Mouse (Mus musculus): Measurements from ENCODE around the gene 1700061G19Rik. TPM values are rescaled to one million over a fixed set of nuclear protein-coding genes. Genes with fewer than 3 reads are reported as not detected.

Gene 1700061G19Rik
- total RNA-seq, 1 experiment, result 17.3 TPM

DNA sequence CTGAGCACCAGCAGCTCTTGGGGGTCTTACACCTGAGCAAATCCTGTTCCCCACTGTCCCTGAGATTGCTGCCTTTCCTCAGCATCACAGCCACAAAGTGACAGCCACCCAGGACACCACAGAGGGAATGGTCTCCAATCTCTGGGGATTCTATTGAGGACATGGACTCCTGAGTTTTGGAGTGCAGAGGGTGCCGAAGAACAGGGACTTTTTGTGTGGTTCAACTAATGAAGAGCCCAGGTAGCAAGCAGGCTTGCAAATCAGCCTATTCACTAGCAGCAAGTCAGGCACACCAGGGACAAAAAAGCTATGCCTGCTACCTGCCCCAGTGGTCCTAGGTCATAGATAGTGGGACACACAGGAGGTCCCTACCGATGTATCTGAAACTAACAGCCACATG, 58.1 kb downstream of the 1700061G19Rik start:
- H3K27ac ChIP-seq (ENCODE audit: insufficient read depth, low read depth, low read length, poor library complexity, severe bottlenecking), result no peak overlapping the region
- no peaks in the 10 kb centered on the region for H3K9me3 ChIP-seq (ENCODE audit: control insufficient read depth, insufficient read depth, low read depth, low read length)
- TF ChIP-seq HCFC1 (IDR thresholded peaks at IDR 0.05; ENCODE audit: borderline replicate concordance, insufficient read depth, low read length) (no peak), ZNF384 (IDR thresholded peaks at IDR 0.05; ENCODE audit: low read depth, low read length) (no peak), MAFK (IDR thresholded peaks at IDR 0.05; ENCODE audit: insufficient read depth, low read depth, low read length) (no peak), ZC3H11A (IDR thresholded peaks at IDR 0.05; ENCODE audit: borderline replicate concordance, low read depth, low read length) (no peak), CHD2 (IDR thresholded peaks at IDR 0.05; ENCODE audit: low read depth, low read length) (no peak)
- H3K4me1 ChIP-seq (ENCODE audit: control insufficient read depth in 2 of 2, insufficient read depth in 2 of 2, low read length in 2 of 2, poor library complexity in 1 of 2), result peaks cover 8 to 14% of the 10 kb centered on the region in 2 experiments; a peak in 3 of 4 replicates
- in situ Hi-C loops (cut with MboI; ENCODE audit: low sequenced_read_pairs in 2 of 2, unreplicated experiment in 2 of 2), result loop anchor here in 1 of 2 experiments (10.0 kb wide), 1 partner anchor 129 kb away; no protein-coding TSS in a partner anchor
- DNase-seq (ENCODE audit: low read depth, low spot score), result no peak
- H3K4me3 ChIP-seq (ENCODE audit: insufficient read depth in 1 of 2, low read depth in 1 of 2, low read length in 2 of 2, poor library complexity in 1 of 2, severe bottlenecking in 1 of 2), result no peak overlapping the region
- H3K36me3 ChIP-seq (ENCODE audit: control insufficient read depth, insufficient read depth, low read length, poor library complexity, severe bottlenecking), result no peaks in the 10 kb centered on the region; the same call in 1 of the 2 replicates
- H3K9ac ChIP-seq (ENCODE audit: insufficient read depth, low read depth, low read length, poor library complexity, severe bottlenecking), result no peak overlapping the region

- no peak for TF ChIP-seq CHD2 (IDR thresholded peaks at IDR 0.05; ENCODE audit: low read depth, low read length)
- TF ChIP-seq HCFC1 (IDR thresholded peaks at IDR 0.05; ENCODE audit: borderline replicate concordance, insufficient read depth, low read length), result no peak
- TF ChIP-seq ZNF384 (IDR thresholded peaks at IDR 0.05; ENCODE audit: low read depth, low read length), result no peak
- TF ChIP-seq ZC3H11A (IDR thresholded peaks at IDR 0.05; ENCODE audit: borderline replicate concordance, low read depth, low read length), result no peak
- TF ChIP-seq MAFK (IDR thresholded peaks at IDR 0.05; ENCODE audit: insufficient read depth, low read depth, low read length), result no peak
- Histone ChIP-seq H3K27ac (ENCODE audit: insufficient read depth, low read depth, low read length, poor library complexity, severe bottlenecking) (peak overlapping the region; percentile 48), H3K4me1 (ENCODE audit: control insufficient read depth in 2 of 2, insufficient read depth in 2 of 2, low read length in 2 of 2, poor library complexity in 1 of 2) (peaks cover 2 to 9% of the 10 kb centered on the region in 2 experiments; a peak in 2 of 4 replicates), H3K36me3 (ENCODE audit: control insufficient read depth, insufficient read depth, low read length, poor library complexity, severe bottlenecking) (no peaks in the 10 kb centered on the region; the same call in 1 of the 2 replicates), H3K4me3 (ENCODE audit: insufficient read depth in 1 of 2, low read depth in 1 of 2, low read length in 2 of 2, poor library complexity in 1 of 2, severe bottlenecking in 1 of 2) (peak overlapping the region; percentile 81 to 94), H3K9ac (ENCODE audit: insufficient read depth, low read depth, low read length, poor library complexity, severe bottlenecking) (peak overlapping the region; percentile 89), H3K9me3 (ENCODE audit: control insufficient read depth, insufficient read depth, low read depth, low read length) (no peaks in the 10 kb centered on the region)
- in situ Hi-C loops (cut with MboI; ENCODE audit: low sequenced_read_pairs in 2 of 2, unreplicated experiment in 2 of 2), result loop anchor here in 1 of 2 experiments (10.0 kb wide), 1 partner anchor 130 kb away; no protein-coding TSS in a partner anchor
- DNase-seq (ENCODE audit: low read depth, low spot score), result no peak
Observed at GRCm38 (mm10) chr17:56934545-56935330, 59.5 kb downstream of the 1700061G19Rik start.

GRCm38 (mm10) chr17:56935363-56936131, 60.3 kb downstream of the 1700061G19Rik start, which contains the start of gene Mllt1:
TSS of gene Mllt1 (minus strand) at chr17:56935415.
- H3K4me1 ChIP-seq (ENCODE audit: control insufficient read depth in 2 of 2, insufficient read depth in 2 of 2, low read length in 2 of 2, poor library complexity in 1 of 2), result peaks cover 2 to 9% of the 10 kb centered on the region in 2 experiments; a peak in 2 of 4 replicates
- TF ChIP-seq MAFK (IDR thresholded peaks at IDR 0.05; ENCODE audit: insufficient read depth, low read depth, low read length) (no peak), CHD2 (IDR thresholded peaks at IDR 0.05; ENCODE audit: low read depth, low read length) (0 out of 2 replicates have a peak, but pooled peaks have one; percentile 6), ZC3H11A (IDR thresholded peaks at IDR 0.05; ENCODE audit: borderline replicate concordance, low read depth, low read length) (peak; percentile 79), ZNF384 (IDR thresholded peaks at IDR 0.05; ENCODE audit: low read depth, low read length) (peak; percentile 85), HCFC1 (IDR thresholded peaks at IDR 0.05; ENCODE audit: borderline replicate concordance, insufficient read depth, low read length) (0 out of 2 replicates have a peak, but pooled peaks have one; percentile 70)
- peak within 1 kb of the TSS; percentile 81 to 94 for H3K4me3 ChIP-seq (ENCODE audit: insufficient read depth in 1 of 2, low read depth in 1 of 2, low read length in 2 of 2, poor library complexity in 1 of 2, severe bottlenecking in 1 of 2)
- peak within 1 kb of the TSS; percentile 48 for H3K27ac ChIP-seq (ENCODE audit: insufficient read depth, low read depth, low read length, poor library complexity, severe bottlenecking)
- in situ Hi-C loops (cut with MboI; ENCODE audit: low sequenced_read_pairs in 2 of 2, unreplicated experiment in 2 of 2), result loop anchor here in 1 of 2 experiments (10.0 kb wide), 1 partner anchor 131 kb away; no protein-coding TSS in a partner anchor
- DNase-seq (ENCODE audit: low read depth, low spot score), result peak; percentile 97
- peak within 1 kb of the TSS; percentile 89 for H3K9ac ChIP-seq (ENCODE audit: insufficient read depth, low read depth, low read length, poor library complexity, severe bottlenecking)
- H3K9me3 ChIP-seq (ENCODE audit: control insufficient read depth, insufficient read depth, low read depth, low read length), result no peaks in the 10 kb centered on the region
- no peaks in the 10 kb centered on the region for H3K36me3 ChIP-seq (ENCODE audit: control insufficient read depth, insufficient read depth, low read length, poor library complexity, severe bottlenecking)

DNA sequence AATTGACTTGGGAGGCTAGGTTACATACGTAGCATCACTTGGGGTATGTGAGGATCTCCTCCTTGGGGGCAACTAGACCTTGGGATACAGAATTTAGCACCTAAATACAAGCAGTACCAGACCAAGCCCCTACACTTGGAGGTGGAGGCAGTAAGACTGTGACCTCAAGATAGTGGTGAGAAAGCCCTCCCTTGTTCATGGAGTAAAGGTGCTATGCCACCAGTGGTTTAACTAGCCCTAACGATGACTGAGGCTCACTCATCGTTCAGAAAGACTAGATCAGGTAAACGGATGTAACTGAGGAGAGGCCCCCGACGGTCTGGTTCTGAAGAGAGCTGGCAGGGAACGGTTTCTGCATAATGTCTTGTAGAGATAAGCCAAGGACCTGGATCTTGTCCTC, 61.5 kb downstream of the 1700061G19Rik start:
- TF ChIP-seq CHD2 (IDR thresholded peaks at IDR 0.05; ENCODE audit: low read depth, low read length) (no peak), MAFK (IDR thresholded peaks at IDR 0.05; ENCODE audit: insufficient read depth, low read depth, low read length) (no peak), HCFC1 (IDR thresholded peaks at IDR 0.05; ENCODE audit: borderline replicate concordance, insufficient read depth, low read length) (no peak), ZC3H11A (IDR thresholded peaks at IDR 0.05; ENCODE audit: borderline replicate concordance, low read depth, low read length) (no peak), ZNF384 (IDR thresholded peaks at IDR 0.05; ENCODE audit: low read depth, low read length) (no peak)
- Histone ChIP-seq H3K36me3 (ENCODE audit: control insufficient read depth, insufficient read depth, low read length, poor library complexity, severe bottlenecking) (no peaks in the 10 kb centered on the region), H3K4me3 (ENCODE audit: insufficient read depth in 1 of 2, low read depth in 1 of 2, low read length in 2 of 2, poor library complexity in 1 of 2, severe bottlenecking in 1 of 2) (no peak overlapping the region), H3K27ac (ENCODE audit: insufficient read depth, low read depth, low read length, poor library complexity, severe bottlenecking) (no peak overlapping the region), H3K4me1 (ENCODE audit: control insufficient read depth in 2 of 2, insufficient read depth in 2 of 2, low read length in 2 of 2, poor library complexity in 1 of 2) (peaks cover 2 to 9% of the 10 kb centered on the region in 2 experiments; a peak in 2 of 4 replicates), H3K9me3 (ENCODE audit: control insufficient read depth, insufficient read depth, low read depth, low read length) (no peaks in the 10 kb centered on the region), H3K9ac (ENCODE audit: insufficient read depth, low read depth, low read length, poor library complexity, severe bottlenecking) (no peak overlapping the region)
- in situ Hi-C loops (cut with MboI; ENCODE audit: low sequenced_read_pairs in 2 of 2, unreplicated experiment in 2 of 2), result loop anchor here in 1 of 2 experiments (10.0 kb wide), 1 partner anchor 132 kb away; no protein-coding TSS in a partner anchor
- DNase-seq (ENCODE audit: low read depth, low spot score), result no peak

Other genes with a start within 250 kb of the 1700061G19Rik start
- gene Lonp1, start 248.6 kb upstream of the 1700061G19Rik start, total RNA-seq (2012; rRNA removed), result 169 and 222 TPM in 2 replicates
- 1.2 and 1.3 TPM in 2 replicates for gene Catsperd, start 247.3 kb upstream of the 1700061G19Rik start, total RNA-seq (2012; rRNA removed)
- 133 and 146 TPM in 2 replicates for gene Ranbp3, start 202.2 kb upstream of the 1700061G19Rik start, total RNA-seq (2012; rRNA removed)
- gene Ndufa11, start 157.7 kb upstream of the 1700061G19Rik start, total RNA-seq (2012; rRNA removed), result 484 and 561 TPM in 2 replicates
- gene Vmac, start 157.5 kb upstream of the 1700061G19Rik start, total RNA-seq (2012; rRNA removed), result 7.7 and 8.4 TPM in 2 replicates
- gene Nrtn, start 117.9 kb upstream of the 1700061G19Rik start, total RNA-seq (2012; rRNA removed), result 8.4 and 17.7 TPM in 2 replicates
- 70.2 and 108 TPM in 2 replicates for gene Dus3l, start 110.7 kb upstream of the 1700061G19Rik start, total RNA-seq (2012; rRNA removed)
- gene Prr22, start 105.2 kb upstream of the 1700061G19Rik start, total RNA-seq (2012; rRNA removed), result 1.2 and 1.5 TPM in 2 replicates
- gene Rfx2, start 44.5 kb upstream of the 1700061G19Rik start, total RNA-seq (2012; rRNA removed), result 15.8 and 22.5 TPM in 2 replicates
- gene Acsbg2, start 1.0 kb upstream of the 1700061G19Rik start, total RNA-seq (2012; rRNA removed), result 0.58 and 0.90 TPM in 2 replicates
- gene Mllt1, start 59.9 kb downstream of the 1700061G19Rik start, total RNA-seq (2012; rRNA removed), result 24.6 and 25.9 TPM in 2 replicates
- gene Acer1, start 106.6 kb downstream of the 1700061G19Rik start, total RNA-seq (2012; rRNA removed), result 0.54 and 0.74 TPM in 2 replicates
- gene Clpp, start 114.8 kb downstream of the 1700061G19Rik start, total RNA-seq (2012; rRNA removed), result 185 and 187 TPM in 2 replicates
- 37.1 and 39.5 TPM in 2 replicates for gene Alkbh7, start 121.9 kb downstream of the 1700061G19Rik start, total RNA-seq (2012; rRNA removed)
- not detected in 2 replicates for gene Pspn, start 124.5 kb downstream of the 1700061G19Rik start, total RNA-seq (2012; rRNA removed)
- 71.6 and 101 TPM in 2 replicates for gene Gtf2f1, start 135.8 kb downstream of the 1700061G19Rik start, total RNA-seq (2012; rRNA removed)
- not detected in 2 replicates for gene Gm17949, start 136.0 kb downstream of the 1700061G19Rik start, total RNA-seq (2012; rRNA removed)
- gene Khsrp, start 156.0 kb downstream of the 1700061G19Rik start, total RNA-seq (2012; rRNA removed), result 81.7 and 82.3 TPM in 2 replicates
- gene Slc25a41, start 166.2 kb downstream of the 1700061G19Rik start, total RNA-seq (2012; rRNA removed), result 0.37 and 0.40 TPM in 2 replicates
- gene Crb3, start 183.6 kb downstream of the 1700061G19Rik start, total RNA-seq (2012; rRNA removed), result 6.2 and 15.4 TPM in 2 replicates
- gene Slc25a23, start 184.4 kb downstream of the 1700061G19Rik start, total RNA-seq (2012; rRNA removed), result 5.2 and 5.9 TPM in 2 replicates
- gene Dennd1c, start 203.0 kb downstream of the 1700061G19Rik start, total RNA-seq (2012; rRNA removed), result 0.45 and 0.53 TPM in 2 replicates
- 0.32 and 0.89 TPM in 2 replicates for gene Tubb4a, start 212.3 kb downstream of the 1700061G19Rik start, total RNA-seq (2012; rRNA removed)
- 8.9 and 10.6 TPM in 2 replicates for gene Tnfsf9, start 229.8 kb downstream of the 1700061G19Rik start, total RNA-seq (2012; rRNA removed)